Mouse (Mus musculus) kidney, adult 9 months (tissue): ENCODE data around the gene AU018091.
A peak's percentile ranks its signal among the peaks of the same experiment; 100 is the strongest.
"Not testable (repeated sequence)": the region's sequence is repeated elsewhere in the genome, so short reads cannot be mapped to it uniquely, and the experiment has no call there.

Source experiments
- DNase-seq: peaks from one replicate; pipeline ENCODE4 v3.0.0; 2022

Gene AU018091

GRCm38 (mm10) chr7:3168925-3169324 is at the start of gene AU018091:
AU018091 (minus strand) TSS chr7:3169203.
- DNase-seq: no peak

GRCm38 (mm10) chr7:3217546-3218056 is 48.6 kb upstream of the AU018091 start:
- DNase-seq: no peak

GRCm38 (mm10) chr7:3216331-3216730 is 47.3 kb upstream of the AU018091 start:
- no peak for DNase-seq

- DNase-seq: no peak
Observed at GRCm38 (mm10) chr7:3213557-3213956, 44.6 kb upstream of the AU018091 start.

- DNase-seq: no peak
Observed at GRCm38 (mm10) chr7:3213156-3213555, 44.2 kb upstream of the AU018091 start.

GRCm38 (mm10) chr7:3212002-3212790 is 43.2 kb upstream of the AU018091 start:
- no peak for DNase-seq

GRCm38 (mm10) chr7:3211518-3211917 is 42.5 kb upstream of the AU018091 start:
- no peak for DNase-seq

- DNase-seq: no peak
Observed at GRCm38 (mm10) chr7:3210605-3211004, 41.6 kb upstream of the AU018091 start.

GRCm38 (mm10) chr7:3206520-3206919 is 37.5 kb upstream of the AU018091 start:
- no peak for DNase-seq

- DNase-seq: no peak
Observed at GRCm38 (mm10) chr7:3204628-3205027, 35.6 kb upstream of the AU018091 start.

- no peak for DNase-seq
Observed at GRCm38 (mm10) chr7:3203890-3204289, 34.9 kb upstream of the AU018091 start.

GRCm38 (mm10) chr7:3201134-3201705 is 32.2 kb upstream of the AU018091 start:
- DNase-seq: peak; percentile 10

GRCm38 (mm10) chr7:3198884-3199283 is 29.9 kb upstream of the AU018091 start:
- no peak for DNase-seq

- DNase-seq: no peak
Observed at GRCm38 (mm10) chr7:3195850-3196249, 26.8 kb upstream of the AU018091 start.

- no peak for DNase-seq
Observed at GRCm38 (mm10) chr7:3194531-3194930, 25.5 kb upstream of the AU018091 start.

GRCm38 (mm10) chr7:3193905-3194304 is 24.9 kb upstream of the AU018091 start:
- peak; percentile 55 for DNase-seq

GRCm38 (mm10) chr7:3193049-3193632 is 24.1 kb upstream of the AU018091 start:
- DNase-seq: no peak

- DNase-seq: no peak
Observed at GRCm38 (mm10) chr7:3191971-3192498, 23.0 kb upstream of the AU018091 start.

GRCm38 (mm10) chr7:3186726-3187125 is 17.7 kb upstream of the AU018091 start:
- not testable (repeated sequence) for DNase-seq

- DNase-seq: peak; percentile 59
Observed at GRCm38 (mm10) chr7:3186136-3186535, 17.1 kb upstream of the AU018091 start.

- peak; percentile 35 for DNase-seq
Observed at GRCm38 (mm10) chr7:3184394-3184793, 15.4 kb upstream of the AU018091 start.

GRCm38 (mm10) chr7:3180958-3181357 is 12.0 kb upstream of the AU018091 start:
- DNase-seq: not testable (repeated sequence)

GRCm38 (mm10) chr7:3168296-3168695 is 707 bp downstream of the AU018091 start:
- no peak for DNase-seq

- DNase-seq: no peak
Observed at GRCm38 (mm10) chr7:3166270-3166669, 2.7 kb downstream of the AU018091 start.
